In genomic region chr11:89988936-89989589, GRCm38 (mm10) we compare ENCODE assay signal across 7 mouse cellular contexts. TPM values are rescaled to one million over a fixed set of nuclear protein-coding genes. Genes with fewer than 3 reads are reported as not detected.
DNase-seq lines count a peak whose midpoint lies in the region; ATAC-seq and TF ChIP-seq lines count a peak whose summit lies in the region.

No protein-coding gene starts in this region.

- H3K4me1 ChIP-seq in forebrain, postnatal 0 days (ENCODE audit: insufficient read depth), result no peaks in the 10 kb centered on the region
- H3K4me1 ChIP-seq in hindbrain, embryonic 15.5 days (replicated peaks), result no peaks in the 10 kb centered on the region

- peak; percentile 68 for ATAC-seq in forebrain, postnatal 0 days
- peak; percentile 63; the same call in 1 of the 2 replicates for ATAC-seq in hindbrain, embryonic 15.5 days (ENCODE audit: low FRiP score, low read depth)

- no peak overlapping the region for H3K27ac ChIP-seq in forebrain, postnatal 0 days (ENCODE audit: low read depth, low read length)
- H3K27ac ChIP-seq in hindbrain, embryonic 15.5 days (replicated peaks), result no peak overlapping the region

- H3K9ac ChIP-seq in forebrain, postnatal 0 days, result no peak overlapping the region
- no peak overlapping the region for H3K9ac ChIP-seq in hindbrain, embryonic 15.5 days

- no peak overlapping the region for H3K4me2 ChIP-seq in forebrain, postnatal 0 days (ENCODE audit: low read depth)
- H3K4me2 ChIP-seq in hindbrain, embryonic 15.5 days, result no peak overlapping the region

- no peaks in the 10 kb centered on the region for H3K9me3 ChIP-seq in forebrain, postnatal 0 days (ENCODE audit: low read length)
- no peaks in the 10 kb centered on the region for H3K9me3 ChIP-seq in hindbrain, embryonic 15.5 days

- no peaks in the 10 kb centered on the region for H3K27me3 ChIP-seq in forebrain, postnatal 0 days (ENCODE audit: insufficient read depth, low read length)
- 0 out of 2 replicates have a peak, but pooled peaks cover 3% of the 10 kb centered on the region for H3K27me3 ChIP-seq in hindbrain, embryonic 15.5 days

- TF ChIP-seq CTCF in forebrain, postnatal 0 days (IDR thresholded peaks at IDR 0.05; ENCODE audit: low read depth), result peak; percentile 89

- DNase-seq in T-cell, adult 2 months (ENCODE audit: low spot score), result peak; percentile 14
- DNase-seq in cerebellum, adult 18-20 months, result peak; percentile 63 to 65
- DNase-seq in forebrain, postnatal 0 days, result peak; percentile 89
- DNase-seq in left cerebral cortex, adult 18-20 months (ENCODE audit: low spot score in 2 of 2), result peak; percentile 60 to 75
- peak; percentile 85 for DNase-seq in mesoderm, embryonic 11.5 days (ENCODE audit: low read depth, low spot score)
- peak; percentile 81 for DNase-seq in right cerebral cortex, postnatal 4 days

- no peaks in the 10 kb centered on the region for H3K36me3 ChIP-seq in forebrain, postnatal 0 days (ENCODE audit: insufficient read depth)
- H3K36me3 ChIP-seq in hindbrain, embryonic 15.5 days, result no peaks in the 10 kb centered on the region

- no peak overlapping the region for H3K4me3 ChIP-seq in forebrain, postnatal 0 days (ENCODE audit: low read depth, low read length)
- H3K4me3 ChIP-seq in hindbrain, embryonic 15.5 days, result no peak overlapping the region

- WGBS in forebrain, postnatal 0 days, result 19% methylated on average over 8 of the region's 8 CpGs
- 22% methylated on average over 8 of the region's 8 CpGs for WGBS in hindbrain, embryonic 15.5 days

RNA-seq across cellular contexts. Expression of gene Pctp, which starts 13.6 kb away (rescaled TPM):
- total RNA-seq in forebrain, postnatal 0 days (2014; rRNA removed), result 0.52 and 0.62 TPM in 2 replicates
- 0.60 and 0.99 TPM in 2 replicates for polyA plus RNA-seq in forebrain, postnatal 0 days (2015; fragmentation: Nextera tagmentation; extraction: Ambion mirVana)
- 1.5 and 1.6 TPM in 2 replicates for polyA plus RNA-seq in hindbrain, embryonic 15.5 days (2015; fragmentation: Nextera tagmentation; extraction: Ambion mirVana)
- total RNA-seq in left cerebral cortex, adult 18-20 months (2021), result 1 to 10 TPM in 1 of 2 experiments, under 1 TPM in 1; 0.86 to 1.3 TPM

RNA-seq across cellular contexts. Expression of gene Tmem100, which starts 41.1 kb away (rescaled TPM):
- total RNA-seq in forebrain, postnatal 0 days (2014; rRNA removed), result 7.7 and 13.5 TPM in 2 replicates
- 8.8 and 11.3 TPM in 2 replicates for polyA plus RNA-seq in forebrain, postnatal 0 days (2015; fragmentation: Nextera tagmentation; extraction: Ambion mirVana)
- 12.4 and 14.6 TPM in 2 replicates for polyA plus RNA-seq in hindbrain, embryonic 15.5 days (2015; fragmentation: Nextera tagmentation; extraction: Ambion mirVana)
- 10 to 100 TPM; 12.3 to 18.2 TPM for total RNA-seq in left cerebral cortex, adult 18-20 months (2021)

Comparison
In these comparisons a context has a peak if more than half of its experiments do, and no peak if none do; other contexts are left out.
1. DNase-seq: peak in every context shown above with its lines; median percentile 89 in forebrain, postnatal 0 days; 85 in mesoderm, embryonic 11.5 days; 81 in right cerebral cortex, postnatal 4 days; 68 in left cerebral cortex, adult 18-20 months; 64 in cerebellum, adult 18-20 months; 14 in T-cell, adult 2 months.